Mouse (Mus musculus) heart, postnatal 10 days (tissue): Measurements from ENCODE around the gene Gabarap. TPM values are rescaled to one million over a fixed set of nuclear protein-coding genes. Genes with fewer than 3 reads are reported as not detected.

Source experiments
- DNase-seq, 2 experiments: peaks; one replicate each; pipeline ENCODE4 v3.0.0; 2021
- intact Hi-C: fragments of 180-260 bp; cut with DNase I; formaldehyde crosslinking; loops from one replicate; pipeline ENCODE4 v1.15.1; 2025
- total RNA-seq, 2 experiments: library from RNA; stranded (reverse); gene quantifications; 2 replicates each; pipeline ENCODE4 v1.2.3; 2021

The Gabarap gene
- total RNA-seq, 2 experiments from 2014 or later: 275 to 295 TPM

- intact Hi-C loops: no loop called here
- DNase-seq: no peak
These were observed 26.3 kb downstream of the Gabarap start for GRCm38 (mm10) chr11:70017199-70017767.

- peak; percentile 48 to 62 for DNase-seq
- intact Hi-C loops: no loop called here
These were observed 27.4 kb downstream of the Gabarap start for GRCm38 (mm10) chr11:70018131-70018990.

DNA sequence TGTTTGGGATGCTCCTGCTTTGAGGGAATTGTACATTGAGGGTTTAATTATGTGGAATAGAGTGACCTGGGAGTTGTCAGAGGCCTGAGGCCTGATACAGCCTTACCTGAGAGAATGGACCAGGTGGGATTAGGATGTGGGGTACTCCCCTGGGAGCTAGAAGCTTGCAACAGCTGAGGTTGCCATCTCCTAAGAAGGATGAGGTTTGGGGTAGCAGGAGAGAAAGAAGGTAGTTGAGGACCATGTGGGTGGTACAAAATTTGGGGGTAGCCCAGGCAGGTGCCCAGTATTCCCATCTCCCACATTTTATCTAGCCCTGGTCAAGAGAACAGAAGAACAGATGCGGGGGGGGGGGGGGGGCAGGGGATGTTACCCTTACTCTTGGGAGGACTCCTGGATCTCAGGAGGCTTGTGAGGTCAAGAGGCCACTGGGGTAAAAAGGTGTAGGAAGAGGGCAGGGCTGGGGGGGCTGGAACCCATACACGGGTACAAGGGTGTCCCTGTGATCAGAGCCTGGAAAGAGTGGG, 28.6 kb downstream of the Gabarap start:
- intact Hi-C loops: no loop called here
- no peak for DNase-seq

GRCm38 (mm10) chr11:70020022-70020631, 29.2 kb downstream of the Gabarap start:
- no peak for DNase-seq
- intact Hi-C loops: no loop called here

GRCm38 (mm10) chr11:70020731-70021263, 29.9 kb downstream of the Gabarap start:
- intact Hi-C loops: no loop called here

DNA sequence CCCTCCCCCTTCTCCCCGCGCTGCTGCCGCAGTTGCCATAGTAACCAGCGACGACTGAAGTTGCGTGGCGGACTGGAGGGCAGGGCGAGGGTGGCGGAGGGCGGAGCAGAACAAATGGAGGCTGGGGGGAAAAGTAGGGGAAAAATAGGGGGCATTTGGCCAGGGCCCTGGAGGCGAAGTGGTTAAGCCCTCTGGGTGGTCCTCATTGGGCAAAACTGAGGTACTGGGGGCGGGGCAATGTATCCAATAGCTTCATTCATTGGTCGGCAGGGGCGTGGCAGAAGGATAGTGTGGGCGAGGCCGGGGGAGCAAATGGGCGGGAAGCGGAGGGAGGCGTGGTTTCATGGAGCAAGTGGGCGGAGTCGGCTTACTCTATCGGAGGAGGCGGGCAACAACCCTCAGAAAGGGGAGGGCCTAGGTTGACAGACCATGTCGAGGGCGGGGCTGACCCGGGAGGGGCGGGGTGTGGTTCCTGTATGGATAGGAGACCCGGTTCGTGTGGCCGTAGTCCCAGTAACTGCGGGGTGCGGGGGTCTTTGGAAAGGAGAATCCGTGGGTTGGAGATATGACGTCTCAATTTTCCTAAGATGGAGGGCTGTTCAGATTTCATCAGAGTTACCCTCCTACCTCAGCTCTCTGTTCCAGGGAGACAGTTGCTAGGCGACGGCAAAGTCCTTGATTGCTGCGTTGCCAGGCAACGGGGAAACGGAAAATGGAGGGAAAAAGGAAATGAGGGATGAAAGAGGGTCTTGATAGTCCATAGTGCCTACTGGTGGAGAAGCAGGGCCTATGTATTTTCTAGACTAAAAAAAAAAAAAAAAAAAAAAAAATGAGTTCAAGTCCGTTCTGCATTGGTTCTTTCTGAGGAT, 30.6 kb downstream of the Gabarap start:
- intact Hi-C loops: no loop called here
- DNase-seq: peak; percentile 94 to 96

More at GRCm38 (mm10) chr11:70020731-70021263, 29.9 kb downstream of the Gabarap start:
- DNase-seq: peak; percentile 84 to 86

- DNase-seq: no peak
These were observed 32.7 kb downstream of the Gabarap start for GRCm38 (mm10) chr11:70023481-70024150.

GRCm38 (mm10) chr11:70024151-70024514, 33.2 kb downstream of the Gabarap start:
- intact Hi-C loops: no loop called here
- no peak for DNase-seq

More at GRCm38 (mm10) chr11:70023481-70024150, 32.7 kb downstream of the Gabarap start:
- intact Hi-C loops: no loop called here

- peak; percentile 67 to 72 for DNase-seq
- intact Hi-C loops: no loop called here
These were observed 35.7 kb downstream of the Gabarap start for GRCm38 (mm10) chr11:70026689-70027088.

DNA sequence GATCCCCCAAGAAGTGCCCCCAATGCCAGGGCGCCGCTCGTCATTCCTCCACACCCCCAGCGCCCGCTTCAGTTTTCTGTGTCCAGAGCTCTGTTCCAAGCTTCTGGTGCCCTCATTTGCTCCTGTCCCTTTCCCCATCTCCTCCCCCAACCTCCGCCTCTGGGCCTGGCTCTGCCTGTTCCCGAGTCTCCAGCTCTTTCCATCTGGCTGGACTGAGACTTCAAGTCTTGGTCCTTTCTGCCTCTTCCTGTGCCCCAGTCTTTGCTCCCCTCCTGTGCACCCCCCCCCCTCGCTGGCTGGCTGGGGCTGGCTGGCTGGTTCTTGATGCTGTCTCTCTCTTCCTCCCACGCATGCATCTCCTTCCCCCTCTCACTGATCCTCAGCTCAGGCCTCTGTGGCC, 36.5 kb downstream of the Gabarap start:
- peak; percentile 50 to 59 for DNase-seq
- intact Hi-C loops: no loop called here

DNA sequence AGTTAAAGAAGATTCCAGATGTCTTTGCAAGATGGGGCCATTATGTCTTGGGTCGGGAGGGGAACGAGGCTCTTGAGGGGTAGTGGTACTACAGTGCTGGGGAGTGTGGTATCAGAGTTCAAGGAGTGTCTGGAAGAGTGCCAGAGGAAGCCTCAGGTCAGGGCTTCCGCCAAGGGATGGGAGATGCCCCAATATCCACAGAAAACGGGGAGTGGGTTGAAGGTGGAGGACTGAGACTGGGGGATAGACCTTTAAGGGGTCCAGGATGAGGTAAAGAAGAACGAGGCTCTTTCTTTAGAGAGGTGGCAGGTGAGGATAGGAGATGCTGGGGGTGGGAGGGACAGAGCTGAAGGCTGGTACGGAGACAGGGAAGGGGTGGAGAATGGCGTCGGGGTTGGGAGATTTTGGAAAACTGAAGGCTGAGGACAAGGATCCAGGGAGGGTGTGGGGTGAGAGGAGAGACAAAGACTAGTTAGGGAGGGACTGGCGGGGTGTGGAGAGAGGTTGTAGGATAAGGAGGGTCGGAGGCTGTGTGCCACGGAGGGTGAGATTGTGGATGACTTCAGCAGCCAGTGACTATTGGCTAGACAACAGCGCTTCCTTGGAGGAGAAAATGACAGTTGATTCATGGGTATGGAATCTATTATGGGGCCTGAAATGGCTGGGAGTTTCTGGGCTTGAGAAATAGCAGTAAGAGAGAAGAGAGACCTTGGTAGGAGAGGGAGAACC, 37.6 kb downstream of the Gabarap start:
- intact Hi-C loops: no loop called here
- DNase-seq: no peak

GRCm38 (mm10) chr11:70029130-70029801, 38.3 kb downstream of the Gabarap start:
- peak; percentile 84 to 87 for DNase-seq
- intact Hi-C loops: no loop called here

DNA sequence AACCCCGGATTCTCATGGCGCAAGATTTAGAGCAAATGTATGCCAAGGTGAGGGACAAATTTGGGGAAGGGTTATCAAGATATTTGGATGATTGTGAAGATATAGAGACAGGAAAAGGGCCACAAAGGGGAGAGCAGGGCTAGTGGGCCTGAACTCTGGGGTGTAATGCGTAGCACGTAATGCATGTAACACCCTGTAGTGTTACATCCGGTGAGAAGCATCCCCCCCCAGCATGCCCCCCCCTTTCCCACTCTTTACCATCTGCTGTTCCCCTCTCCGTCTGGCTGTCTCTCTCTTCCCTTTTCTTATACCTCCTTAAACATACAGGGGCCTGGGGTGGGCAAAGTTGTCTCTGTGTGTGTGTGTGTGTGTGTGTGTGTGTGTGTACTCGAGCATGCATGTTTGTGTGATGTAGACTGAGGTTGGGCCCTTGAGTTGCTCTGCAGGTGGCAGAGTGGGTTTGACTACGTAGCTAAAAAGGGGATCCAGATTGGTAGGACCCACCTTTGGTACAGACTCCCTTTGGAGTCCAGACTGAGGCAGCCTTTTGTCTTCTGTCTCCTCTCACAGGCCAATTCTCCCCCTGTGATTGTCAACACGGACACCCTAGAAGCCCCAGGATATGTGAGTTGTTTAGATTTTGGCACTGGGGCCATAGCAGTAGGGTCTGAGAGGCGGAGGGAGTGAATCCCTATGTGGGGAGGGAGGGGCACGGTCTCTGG, 39.0 kb downstream of the Gabarap start:
- no peak for DNase-seq
- intact Hi-C loops: no loop called here

DNA sequence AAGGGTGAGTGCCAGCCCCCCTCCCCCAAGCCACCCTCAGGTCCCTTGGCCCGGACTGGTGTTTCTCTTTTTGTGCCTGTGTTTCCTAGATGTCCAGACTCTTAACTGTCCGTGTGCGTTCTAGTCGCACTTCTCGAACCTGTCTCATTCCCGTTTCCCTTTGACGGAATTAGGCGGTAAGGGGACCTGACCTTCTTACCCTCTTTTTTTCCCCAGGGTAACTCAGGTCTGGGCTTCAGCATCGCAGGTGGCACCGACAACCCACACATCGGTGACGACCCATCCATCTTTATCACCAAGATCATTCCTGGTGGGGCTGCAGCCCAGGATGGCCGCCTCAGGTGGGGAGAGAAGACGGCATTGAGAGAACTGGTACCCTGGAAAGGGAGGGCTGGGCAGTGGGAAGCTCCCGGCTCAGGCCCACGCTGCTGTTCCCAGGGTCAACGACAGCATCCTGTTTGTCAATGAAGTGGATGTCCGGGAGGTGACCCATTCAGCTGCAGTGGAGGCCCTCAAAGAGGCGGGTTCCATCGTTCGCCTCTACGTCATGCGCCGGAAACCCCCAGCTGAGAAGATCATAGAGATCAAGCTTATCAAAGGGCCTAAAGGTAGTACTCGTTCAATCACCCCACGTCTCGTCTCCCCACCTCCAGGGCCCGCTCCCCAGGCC, 39.8 kb downstream of the Gabarap start:
- DNase-seq: no peak
- intact Hi-C loops: no loop called here

DNA sequence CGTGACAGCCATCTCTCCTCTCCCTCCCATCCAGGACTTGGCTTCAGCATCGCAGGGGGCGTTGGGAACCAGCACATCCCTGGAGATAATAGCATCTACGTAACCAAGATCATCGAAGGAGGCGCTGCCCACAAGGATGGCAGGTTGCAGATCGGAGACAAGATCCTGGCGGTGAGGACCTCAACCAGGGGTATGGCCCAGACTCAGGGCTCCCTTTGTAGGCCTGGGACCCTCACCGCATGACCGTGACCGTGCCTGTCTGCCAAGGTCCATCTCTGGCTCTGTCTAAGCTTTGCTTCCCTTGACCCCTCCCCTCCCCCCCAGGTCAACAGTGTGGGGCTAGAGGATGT, 40.4 kb downstream of the Gabarap start:
- DNase-seq: no peak
- intact Hi-C loops: no loop called here

GRCm38 (mm10) chr11:70038174-70038573, 47.2 kb downstream of the Gabarap start:
- no peak for DNase-seq
- intact Hi-C loops: no loop called here

GRCm38 (mm10) chr11:70039631-70040030, 48.7 kb downstream of the Gabarap start:
- intact Hi-C loops: no loop called here
- DNase-seq: no peak
